ENCODE assay signal across 7 mouse cellular contexts in the genomic region with DNA sequence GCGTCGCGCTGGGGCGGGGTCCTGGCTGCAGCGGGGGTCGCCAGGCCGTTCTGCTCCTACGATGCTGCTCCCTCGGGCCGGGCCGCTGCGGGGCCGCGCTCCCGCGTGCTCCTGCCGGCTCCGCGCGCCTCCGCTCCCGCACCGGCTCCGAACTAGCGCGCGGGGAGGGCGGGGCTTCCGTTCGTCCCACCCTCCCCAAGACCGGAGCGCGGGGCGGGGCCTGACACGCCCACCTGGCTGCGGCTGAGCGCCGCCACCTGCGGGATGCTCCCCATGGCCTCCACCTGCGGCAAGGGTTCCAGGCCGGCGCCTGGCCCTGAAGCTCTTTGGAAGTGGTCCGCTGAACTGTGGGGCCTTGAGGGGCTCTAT. TPM values are rescaled to one million over a fixed set of nuclear protein-coding genes. Genes with fewer than 3 reads are reported as not detected.
A peak's percentile ranks its signal among the peaks of the same experiment; 100 is the strongest.
DNase-seq lines count a peak whose midpoint lies in the region; ATAC-seq lines count a peak whose summit lies in the region.

Gene Wnk2 (minus strand): TSS at position 157 of the 369 bp plus-strand sequence.

- peaks cover 14% of the 10 kb centered on the region for H3K27me3 ChIP-seq in intestine, embryonic 16.5 days (replicated peaks; ENCODE audit: control insufficient read depth, insufficient read depth, low read length)

- intact Hi-C loops in left cerebral cortex, postnatal 25 days (cut with DNase I): loop anchor here (2.0 to 5.0 kb wide), 3 partner anchors 23 to 181 kb away; partner anchors contain the start of gene Fam120a

- WGBS in intestine, embryonic 16.5 days: 2% methylated on average over 42 of the region's 43 CpGs

- peaks cover 24% of the 10 kb centered on the region for H3K4me1 ChIP-seq in intestine, embryonic 16.5 days (ENCODE audit: control insufficient read depth, insufficient read depth, low read length)

- H3K9me3 ChIP-seq in intestine, embryonic 16.5 days (ENCODE audit: control insufficient read depth, low read length): no peaks in the 10 kb centered on the region

- peak within 1 kb of the TSS; percentile 82 for H3K9ac ChIP-seq in intestine, embryonic 16.5 days (ENCODE audit: low read depth, low read length)

- H3K4me3 ChIP-seq in intestine, embryonic 16.5 days (ENCODE audit: low read length): peak within 1 kb of the TSS; percentile 78

- no peaks in the 10 kb centered on the region for H3K36me3 ChIP-seq in intestine, embryonic 16.5 days (ENCODE audit: control insufficient read depth, insufficient read depth, low read length)

- peak within 1 kb of the TSS; percentile 49 for H3K27ac ChIP-seq in intestine, embryonic 16.5 days (ENCODE audit: low read length)

- peak within 1 kb of the TSS; percentile 95 for H3K4me2 ChIP-seq in intestine, embryonic 16.5 days (ENCODE audit: low read depth, low read length)

- peak; percentile 83 for ATAC-seq in intestine, embryonic 16.5 days
- 0 out of 2 replicates have a peak, but pooled peaks have one; percentile 47 for ATAC-seq in megakaryocyte-erythroid progenitor cell, adult 5-6 weeks (replicated peaks; ENCODE audit: low FRiP score, low TSS enrichment, poor library complexity, severe bottlenecking)

- peak; percentile 79 for DNase-seq in adrenal gland, postnatal 25 days
- peak; percentile 84 for DNase-seq in embryo, embryonic 11 days
- DNase-seq in gastrocnemius, postnatal 4 days (ENCODE audit: low spot score in 2 of 2): peak in 1 of 2 experiments; percentile 46
- peak; percentile 87 to 91 for DNase-seq in left cerebral cortex, postnatal 25 days (ENCODE audit: low spot score in 2 of 2)
- peak; percentile 43 to 59 for DNase-seq in spleen, adult 18-20 months

RNA-seq across cellular contexts. Expression of gene Wnk2, which starts in this region (rescaled TPM):
- total RNA-seq in adrenal gland, postnatal 25 days (2021): 2.4 and 4.2 TPM in 2 replicates
- total RNA-seq in gastrocnemius, postnatal 4 days (2021): 10 to 100 TPM; 53.8 to 57.2 TPM
- polyA plus RNA-seq in intestine, embryonic 16.5 days (2015; fragmentation: Nextera tagmentation; extraction: Ambion mirVana): 2.9 and 3.5 TPM in 2 replicates
- total RNA-seq in left cerebral cortex, postnatal 25 days (2021): 100 to 1,000 TPM; 111 to 115 TPM
- total RNA-seq in megakaryocyte-erythroid progenitor cell, adult 5-6 weeks (2014; fragmentation: Nextera tagmentation): 0.24 TPM in 1 of 2 replicates, not detected in the other
- total RNA-seq in megakaryocyte-erythroid progenitor cell, adult 5-6 weeks (2017): not detected in 2 replicates

Comparison
In these comparisons a context has a peak if more than half of its experiments do, and no peak if none do; other contexts are left out.
1. RNA of gene Wnk2 (total RNA-seq): 111 to 115 TPM in left cerebral cortex, postnatal 25 days and 53.8 to 57.2 TPM in gastrocnemius, postnatal 4 days; 2.4 to 4.2 TPM in adrenal gland, postnatal 25 days and 0.24 TPM in megakaryocyte-erythroid progenitor cell, adult 5-6 weeks; every median in the first group is over 10 times any median in the second.
2. Peak in ATAC-seq in megakaryocyte-erythroid progenitor cell, adult 5-6 weeks; RNA of the gene not detected or under 1 TPM.